Mouse (Mus musculus) frontal cortex, postnatal 14 days (tissue): ENCODE data around the gene Atp6v0d1.

Experiments
- DNase-seq, 2 experiments: peaks; one replicate each; pipeline ENCODE4 v3.0.0; 2022; ENCODE audit warnings: low spot score in 2 of 2

Gene Atp6v0d1

DNA sequence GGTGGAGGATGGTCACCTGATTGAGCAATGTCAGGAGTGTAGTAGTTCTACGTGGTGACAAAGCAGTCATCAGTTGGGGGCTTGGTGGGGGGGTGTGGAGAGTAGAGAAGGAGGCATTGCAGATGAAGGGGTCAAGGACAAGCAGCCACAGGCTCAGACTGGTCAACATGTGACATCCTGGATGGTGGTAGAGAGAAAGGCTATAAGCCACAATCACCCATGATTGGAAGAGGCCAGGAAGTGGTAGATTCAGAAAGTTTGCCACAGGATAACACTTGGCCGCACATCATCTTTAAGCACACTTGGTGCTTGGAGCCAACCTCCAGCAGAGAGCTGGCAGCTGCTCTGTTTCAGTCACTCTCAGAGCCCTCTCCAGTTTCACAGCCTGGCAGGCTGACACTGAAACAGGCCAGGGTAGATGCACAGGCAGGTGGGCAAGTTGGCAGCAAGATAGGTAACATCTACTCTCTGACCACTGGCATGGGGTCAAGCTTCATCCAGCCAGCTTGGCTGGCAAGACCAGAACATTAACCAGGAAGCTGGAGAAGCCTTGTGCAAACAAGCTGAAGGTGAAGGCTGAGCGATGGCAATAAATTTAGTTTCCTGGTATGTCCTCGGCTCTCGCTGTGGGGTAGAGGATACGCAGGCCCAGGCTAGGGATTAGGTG lies 28.7 kb downstream of the Atp6v0d1 start:
- no peak for DNase-seq

DNA sequence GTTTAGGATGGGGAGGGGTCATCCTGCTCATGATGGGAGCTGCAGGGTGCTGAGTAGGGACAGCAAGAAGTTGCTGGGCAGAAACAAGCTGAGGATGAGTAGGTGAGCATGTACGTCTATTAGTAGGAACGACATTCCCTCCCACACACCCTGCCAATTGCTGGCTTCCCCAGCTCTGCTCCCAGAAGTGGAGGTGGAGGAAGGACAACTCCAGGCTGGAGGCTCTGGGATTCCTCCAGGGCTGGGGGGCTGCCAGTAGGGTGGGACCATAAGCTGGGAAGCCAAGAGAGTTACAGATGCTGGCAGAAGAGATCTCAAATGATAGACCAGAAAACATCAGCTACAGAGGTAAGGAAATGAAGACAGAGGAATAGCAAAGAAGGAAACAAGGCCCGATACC lies 29.3 kb downstream of the Atp6v0d1 start:
- DNase-seq = no peak

DNA sequence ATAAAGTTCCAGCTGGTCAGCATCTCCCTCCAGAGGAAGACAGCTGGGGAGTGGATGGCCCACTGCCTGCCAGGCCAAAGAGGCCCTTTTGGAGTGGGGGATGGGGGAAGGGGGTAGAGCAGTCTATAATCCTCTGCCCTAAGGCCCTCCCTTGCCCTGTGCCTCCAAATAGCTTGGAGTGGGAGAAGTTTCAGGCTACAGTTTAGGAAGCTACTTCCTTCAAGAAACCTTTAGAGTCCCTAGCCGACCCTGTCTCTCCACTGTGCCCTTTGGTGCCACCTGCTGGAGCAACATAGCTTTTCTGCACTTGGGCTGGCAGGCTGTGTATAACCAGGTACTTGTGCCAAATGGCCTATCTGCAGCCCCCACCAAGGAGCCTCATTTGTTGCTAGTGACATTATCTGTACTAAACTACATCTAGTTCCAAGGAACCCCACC lies 31.9 kb downstream of the Atp6v0d1 start:
- peak in 1 of 2 experiments; percentile 63 for DNase-seq

- DNase-seq = no peak
Observed at GRCm38 (mm10) chr8:105533439-105533838, 32.4 kb downstream of the Atp6v0d1 start.

DNA sequence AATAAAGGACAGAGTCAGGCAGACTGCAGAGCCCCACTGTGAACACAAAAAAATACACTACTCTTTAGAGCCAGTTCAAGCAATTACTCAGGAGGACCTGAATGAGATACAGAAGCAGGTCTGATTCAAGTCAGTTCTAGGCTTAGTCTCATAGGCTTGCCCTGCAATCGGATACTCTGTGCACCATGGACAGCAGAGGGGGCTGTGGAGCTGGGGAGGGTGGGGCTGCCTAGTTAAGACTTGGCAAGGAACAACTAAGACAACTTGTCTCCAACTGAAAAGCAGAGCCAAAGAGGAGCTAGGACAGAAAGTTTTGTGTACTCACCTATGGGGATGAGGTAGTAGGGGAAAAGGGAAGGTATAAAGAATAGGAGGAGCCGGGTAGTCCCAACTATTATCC lies 34.1 kb downstream of the Atp6v0d1 start:
- no peak for DNase-seq

- DNase-seq = no peak
Observed at GRCm38 (mm10) chr8:105529271-105529670, 36.6 kb downstream of the Atp6v0d1 start.

DNA sequence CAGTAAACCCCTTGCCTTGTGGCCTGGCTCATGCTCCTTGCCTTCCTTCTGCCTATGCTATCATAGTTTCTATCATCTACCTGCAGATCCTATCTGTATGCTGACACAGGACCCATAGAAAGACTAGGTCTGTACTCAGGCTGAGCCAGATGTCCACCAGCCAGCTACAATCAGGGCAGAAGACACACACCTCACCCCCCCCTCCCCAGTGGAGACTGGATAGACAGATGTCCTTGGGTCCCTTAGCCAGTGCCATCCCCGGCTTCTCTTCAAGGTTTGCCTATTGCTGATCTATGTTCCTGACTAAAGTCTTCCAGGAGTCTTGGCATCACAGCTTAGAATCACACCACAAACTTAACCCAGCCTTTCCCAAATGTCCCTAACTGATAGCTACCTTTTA lies 37.6 kb downstream of the Atp6v0d1 start:
- no peak for DNase-seq

GRCm38 (mm10) chr8:105527110-105527509 lies 38.7 kb downstream of the Atp6v0d1 start:
- no peak for DNase-seq

DNA sequence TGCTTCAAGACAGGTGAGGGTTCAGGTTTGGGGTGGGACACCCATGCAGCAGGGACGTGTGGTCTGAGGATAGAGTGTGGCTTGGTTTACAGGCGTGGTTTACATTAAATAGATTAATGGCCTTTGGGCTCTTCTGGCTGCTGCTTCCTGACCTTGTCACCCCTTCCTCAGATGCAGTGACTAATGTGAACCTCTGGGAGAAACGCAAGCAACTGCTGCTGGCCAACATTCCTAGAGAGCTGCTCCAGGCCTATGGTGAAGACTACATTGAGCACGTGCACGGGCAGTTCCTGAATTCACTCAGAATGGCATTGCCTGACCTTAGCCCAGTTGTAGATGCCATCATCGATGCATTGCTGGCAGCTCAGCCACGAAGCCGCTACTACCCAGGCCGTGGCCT lies 43.0 kb downstream of the Atp6v0d1 start:
- DNase-seq = no peak

- DNase-seq = no peak
Observed at GRCm38 (mm10) chr8:105521995-105522769, 43.7 kb downstream of the Atp6v0d1 start.

DNA sequence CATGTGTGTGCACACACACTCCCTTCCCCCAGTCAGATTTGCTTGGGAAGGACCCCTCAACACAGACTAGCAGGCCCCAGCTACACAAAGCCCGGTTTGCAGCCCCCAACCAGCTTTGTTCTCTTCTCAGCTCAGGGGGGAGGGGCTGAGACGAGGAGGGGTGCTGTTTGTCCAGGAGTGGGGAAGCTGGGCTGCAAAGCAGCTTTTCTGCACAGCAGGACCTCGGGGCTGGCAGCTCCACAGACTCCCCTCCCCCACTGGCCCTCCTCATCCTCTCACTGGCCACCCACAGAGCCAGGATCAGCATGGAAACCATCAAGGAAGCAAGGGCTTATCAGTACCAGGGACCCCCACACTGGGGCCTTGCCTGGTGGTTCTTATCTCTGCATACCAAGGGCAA lies 44.8 kb downstream of the Atp6v0d1 start:
- DNase-seq = no peak

GRCm38 (mm10) chr8:105520521-105520920 lies 45.3 kb downstream of the Atp6v0d1 start:
- no peak for DNase-seq

DNA sequence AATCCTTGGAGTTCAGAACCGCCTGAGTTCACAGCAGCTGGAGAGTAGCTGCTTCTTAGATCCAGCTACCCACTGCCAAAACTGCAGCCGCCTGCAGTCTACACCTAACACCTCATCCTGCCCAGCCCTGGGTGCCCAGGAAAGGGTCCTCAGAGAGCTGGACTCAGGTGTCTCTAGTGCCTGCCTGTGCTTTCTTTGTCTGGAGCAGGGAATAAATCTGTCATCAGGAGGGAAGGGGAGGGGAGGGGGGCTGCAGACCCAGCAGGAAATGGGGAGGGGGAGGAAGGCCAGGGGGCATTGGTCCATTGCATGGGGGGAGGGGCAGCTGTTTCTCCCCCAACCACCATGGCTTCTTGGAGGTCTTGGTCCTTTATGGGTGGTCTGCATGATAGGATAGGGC lies 46.3 kb downstream of the Atp6v0d1 start:
- DNase-seq = no peak

GRCm38 (mm10) chr8:105518436-105519313 lies 47.2 kb downstream of the Atp6v0d1 start, which contains the start of gene Hsd11b2:
TSS of gene Hsd11b2 (plus strand) at chr8:105518755.
- no peak for DNase-seq

GRCm38 (mm10) chr8:105517346-105517745 lies 48.5 kb downstream of the Atp6v0d1 start:
- no peak for DNase-seq

DNA sequence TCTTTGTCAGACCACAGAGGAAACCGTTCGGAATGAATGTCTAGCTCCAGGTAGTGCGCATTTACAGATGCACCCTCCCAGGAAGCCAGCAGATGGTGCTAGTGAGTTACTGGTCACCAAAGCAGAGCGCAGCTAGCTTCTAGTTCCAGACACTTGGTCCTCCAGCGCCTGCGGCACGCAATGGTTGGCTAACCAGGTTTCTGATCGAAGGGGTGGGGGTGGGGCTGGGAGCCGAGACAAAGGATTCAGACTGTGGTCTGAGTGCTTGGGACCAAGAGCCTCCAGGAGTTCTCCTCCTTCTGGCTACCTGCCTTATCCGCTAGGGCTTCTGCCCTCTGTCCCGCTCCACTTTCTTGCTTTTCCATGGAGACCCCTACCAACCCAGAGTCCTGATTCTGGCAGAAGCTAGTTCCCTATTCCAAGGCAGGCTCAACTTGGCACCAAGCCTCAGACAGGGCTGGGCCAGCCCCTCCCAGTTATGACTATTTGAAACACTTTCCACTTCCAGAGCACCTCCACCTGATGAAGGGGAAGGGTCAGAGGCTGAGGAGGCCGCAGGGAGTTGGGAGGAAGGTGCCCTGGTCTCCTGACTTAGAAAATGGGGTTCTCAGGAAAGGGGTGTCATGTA lies 49.7 kb downstream of the Atp6v0d1 start:
- peak in 1 of 2 experiments; percentile 72 for DNase-seq

DNA sequence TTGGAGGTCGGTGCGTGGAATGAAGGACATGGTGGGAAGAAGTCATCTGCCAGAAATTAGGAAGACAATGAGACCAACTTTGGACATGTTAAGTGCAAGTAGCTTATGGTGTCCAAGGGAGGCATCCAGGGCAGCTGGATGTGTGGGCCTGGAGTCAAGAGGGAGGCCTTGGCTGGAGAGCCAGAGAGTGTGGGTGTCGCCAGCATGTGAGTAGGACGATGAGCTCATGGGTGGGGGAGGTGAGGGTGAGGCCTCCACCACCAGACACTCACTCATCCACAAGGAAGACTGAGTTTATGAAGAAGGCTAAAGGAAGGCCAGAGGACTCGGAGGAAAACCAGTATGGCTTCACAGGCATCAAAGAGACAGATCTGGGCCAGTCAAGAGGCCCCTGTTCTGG lies 51.2 kb downstream of the Atp6v0d1 start:
- DNase-seq = no peak

GRCm38 (mm10) chr8:105514194-105514593 lies 51.7 kb downstream of the Atp6v0d1 start:
- no peak for DNase-seq

- DNase-seq = no peak
Observed at GRCm38 (mm10) chr8:105509997-105510735, 55.7 kb downstream of the Atp6v0d1 start.

- no peak for DNase-seq
Observed at GRCm38 (mm10) chr8:105508758-105509157, 57.1 kb downstream of the Atp6v0d1 start.

DNA sequence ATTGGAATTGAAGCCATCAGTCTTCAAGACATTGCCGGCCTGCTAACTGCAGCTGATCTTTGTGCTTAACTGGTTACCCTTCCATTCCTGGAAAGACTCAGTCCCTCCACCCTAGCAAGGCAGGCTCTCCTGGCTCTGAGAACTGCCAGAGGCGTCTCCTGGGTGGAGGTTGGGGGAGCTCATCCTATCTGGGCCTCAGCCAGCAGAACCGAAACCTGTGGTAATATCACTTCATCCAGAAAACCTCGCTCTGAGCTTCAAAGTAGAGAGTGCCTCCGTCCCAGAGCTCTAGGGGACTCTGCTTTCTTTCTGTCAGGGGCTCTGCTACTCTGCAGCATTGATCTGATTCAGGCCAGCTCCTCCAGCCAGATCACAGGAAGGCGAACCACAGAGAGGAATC lies 58.9 kb downstream of the Atp6v0d1 start:
- no peak for DNase-seq
